Mouse (Mus musculus) limb, embryonic 14.5 days (tissue): Measurements from ENCODE around the gene Glb1l2. TPM values are rescaled to one million over a fixed set of nuclear protein-coding genes. Genes with fewer than 3 reads are reported as not detected.

Experiments used
- ATAC-seq: fragments of 200-750 bp; cut with Nextera tagmentation; 2 replicates; pipeline ENCODE4 v1.8.0; 2017; ENCODE audit warnings: low read depth, moderate number of reproducible peaks, moderate TSS enrichment; ENCODE audit not compliant: low FRiP score
- DNase-seq: peaks from one replicate; pipeline ENCODE4 v3.0.0-alpha.2; 2015; ENCODE audit warnings: low spot score
- H3K27ac ChIP-seq: fragments of 300-500 bp; sonication (generic); replicated peaks from 2 replicates; pipeline ENCODE4 v1.5.1; 2014; ENCODE audit warnings: low read depth, mild to moderate bottlenecking, low read length, moderate library complexity, mixed read lengths
- H3K27me3 ChIP-seq: fragments of 300-500 bp; sonication (generic); 2 replicates; pipeline ENCODE4 v1.6.1; 2014; ENCODE audit warnings: low read length, mixed read lengths; ENCODE audit not compliant: control insufficient read depth, insufficient read depth
- H3K36me3 ChIP-seq: fragments of 300-500 bp; sonication (generic); 2 replicates; pipeline ENCODE4 v1.6.1; 2014; ENCODE audit warnings: mild to moderate bottlenecking, low read length, moderate library complexity, mixed read lengths; ENCODE audit not compliant: control insufficient read depth, insufficient read depth
- H3K4me1 ChIP-seq: fragments of 300-500 bp; sonication (generic); 2 replicates; pipeline ENCODE4 v1.6.1; 2014; ENCODE audit warnings: antibody characterized with exemption, low read length, mixed read lengths; ENCODE audit not compliant: control insufficient read depth, insufficient read depth
- H3K4me2 ChIP-seq: fragments of 300-500 bp; sonication (generic); replicated peaks from 2 replicates; pipeline ENCODE4 v1.6.1; 2014; ENCODE audit warnings: low read depth, mild to moderate bottlenecking, low read length, moderate library complexity; ENCODE audit not compliant: severe bottlenecking
- H3K4me3 ChIP-seq: fragments of 300-500 bp; sonication (generic); replicated peaks from 2 replicates; pipeline ENCODE4 v1.5.1; 2014; ENCODE audit warnings: low read length
- H3K9ac ChIP-seq: fragments of 300-500 bp; sonication (generic); 2 replicates; pipeline ENCODE4 v1.6.1; 2014; ENCODE audit warnings: mild to moderate bottlenecking, low read depth, low read length, moderate library complexity; ENCODE audit not compliant: severe bottlenecking
- H3K9me3 ChIP-seq: fragments of 300-500 bp; sonication (generic); 2 replicates; pipeline ENCODE4 v1.6.1; 2016; ENCODE audit warnings: low read length; ENCODE audit not compliant: control insufficient read depth
- POLR2A ChIP-seq: fragments of 200-500 bp; IDR thresholded peaks from 2 replicates; pipeline ENCODE4 v1.8.0; 2012; ENCODE audit warnings: inconsistent platforms, mild to moderate bottlenecking, moderate library complexity, borderline replicate concordance; ENCODE audit not compliant: insufficient read depth, insufficient read length; ENCODE audit errors: extremely low read depth
- WGBS: fragments of 180-500 bp; shearing (Covaris S2); extraction: QIAGEN DNeasy Blood & Tissue Kit; methylation state at CpG from one replicate; pipeline ENCODE4 v1.1.7; 2014; 5-methylcytosine and 5-hydroxymethylcytosine counted together
- polyA plus RNA-seq, 2 experiments: library from polyadenylated mRNA; depleted of rRNA in 1 of 2; stranded (reverse) in 1 of 2; unstranded in 1 of 2; fragments of >200 nt; fragmentation: Nextera tagmentation in 1 of 2; extraction: Ambion mirVana in 1 of 2; gene quantifications; 2 replicates each; pipeline versions ENCODE4 v1.2.1 to v1.2.3; 2012 to 2014

The Glb1l2 gene
- polyA plus RNA-seq, 2 experiments = 2.6 to 3.5 TPM

- Histone ChIP-seq H3K36me3 (no peaks in the 10 kb centered on the region), H3K9ac (no peak overlapping the region), H3K27me3 (no peaks in the 10 kb centered on the region), H3K4me2 (no peak overlapping the region), H3K27ac (no peak overlapping the region), H3K4me1 (no peaks in the 10 kb centered on the region), H3K9me3 (no peaks in the 10 kb centered on the region), H3K4me3 (no peak overlapping the region)
- no peak for ATAC-seq
- no peak for TF ChIP-seq POLR2A
- DNase-seq = no peak
- WGBS = 93% methylated on average over 2 of the region's 2 CpGs
Observed at GRCm38 (mm10) chr9:26800357-26800756, 5.9 kb downstream of the Glb1l2 start.

DNA sequence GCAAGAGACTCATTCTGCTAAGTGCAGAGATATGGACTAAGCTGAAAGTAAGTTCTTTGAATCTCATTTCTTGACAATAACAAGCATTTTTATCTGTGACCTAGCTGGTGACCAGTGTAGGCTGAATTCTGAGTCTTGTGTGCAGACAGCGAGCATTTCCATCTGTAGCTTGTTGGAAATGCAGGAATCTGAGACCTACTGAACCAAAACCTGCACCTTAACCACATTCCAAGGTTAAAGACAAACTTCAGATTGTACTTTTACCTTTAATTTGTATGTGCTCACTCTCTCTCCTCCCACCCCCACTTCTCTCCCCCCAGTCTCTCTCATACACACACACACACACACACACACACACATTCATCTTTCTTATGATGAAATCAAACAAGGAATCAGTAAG, 7.5 kb downstream of the Glb1l2 start:
- DNase-seq = no peak
- Histone ChIP-seq H3K4me2 (no peak overlapping the region), H3K4me1 (no peaks in the 10 kb centered on the region), H3K9me3 (no peaks in the 10 kb centered on the region), H3K4me3 (no peak overlapping the region), H3K27ac (no peak overlapping the region), H3K36me3 (no peaks in the 10 kb centered on the region), H3K27me3 (no peaks in the 10 kb centered on the region), H3K9ac (no peak overlapping the region)
- no peak for TF ChIP-seq POLR2A
- no peak for ATAC-seq
- 52% methylated on average over 1 of the region's 1 CpGs for WGBS

GRCm38 (mm10) chr9:26798205-26798604, 8.1 kb downstream of the Glb1l2 start:
- Histone ChIP-seq H3K4me2 (no peak overlapping the region), H3K9ac (no peak overlapping the region), H3K27me3 (no peaks in the 10 kb centered on the region), H3K4me1 (no peaks in the 10 kb centered on the region), H3K9me3 (no peaks in the 10 kb centered on the region), H3K36me3 (no peaks in the 10 kb centered on the region), H3K27ac (no peak overlapping the region), H3K4me3 (no peak overlapping the region)
- ATAC-seq = no peak
- WGBS = 79% methylated on average over 3 of the region's 3 CpGs
- DNase-seq = no peak
- no peak for TF ChIP-seq POLR2A

- Histone ChIP-seq H3K9me3 (no peaks in the 10 kb centered on the region), H3K9ac (no peak overlapping the region), H3K4me3 (no peak overlapping the region), H3K4me1 (no peaks in the 10 kb centered on the region), H3K4me2 (no peak overlapping the region), H3K27ac (no peak overlapping the region), H3K36me3 (no peaks in the 10 kb centered on the region), H3K27me3 (no peaks in the 10 kb centered on the region)
- WGBS = 71% methylated on average over 3 of the region's 3 CpGs
- DNase-seq = no peak
- TF ChIP-seq POLR2A = no peak
- no peak for ATAC-seq
Observed at GRCm38 (mm10) chr9:26792829-26793228, 13.4 kb downstream of the Glb1l2 start.

GRCm38 (mm10) chr9:26783414-26783975, 22.8 kb downstream of the Glb1l2 start:
- ATAC-seq (no peak), DNase-seq (no peak)
- no peak overlapping the region for H3K4me3 ChIP-seq
- no peak for TF ChIP-seq POLR2A
- H3K9me3 ChIP-seq = no peaks in the 10 kb centered on the region
- no peak overlapping the region for H3K27ac ChIP-seq
- no peak overlapping the region for H3K4me2 ChIP-seq
- no peaks in the 10 kb centered on the region for H3K36me3 ChIP-seq
- H3K27me3 ChIP-seq = no peaks in the 10 kb centered on the region
- H3K4me1 ChIP-seq = no peaks in the 10 kb centered on the region
- H3K9ac ChIP-seq = no peak overlapping the region
- 59% methylated on average over 7 of the region's 7 CpGs for WGBS

DNA sequence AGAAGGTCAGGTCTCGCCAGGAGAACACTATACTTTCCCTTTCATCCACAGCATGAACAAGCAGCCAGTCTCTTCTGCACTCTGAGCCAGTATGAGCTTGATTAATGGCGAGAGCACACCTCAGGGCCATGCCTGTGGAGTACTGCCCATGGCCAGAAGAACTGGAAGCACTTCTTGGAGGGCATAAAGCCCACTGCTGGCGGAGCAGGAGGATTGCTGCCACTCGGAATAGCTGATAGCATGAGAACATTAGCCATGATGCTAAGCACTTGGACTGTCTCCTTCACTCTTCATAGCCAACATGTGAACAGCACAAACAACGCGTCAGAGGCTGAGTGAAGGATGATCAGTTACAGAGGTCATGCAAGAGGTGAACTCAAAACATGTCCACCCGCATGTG, 27.8 kb downstream of the Glb1l2 start:
- Histone ChIP-seq H3K27me3 (no peaks in the 10 kb centered on the region), H3K27ac (no peak overlapping the region), H3K4me2 (no peak overlapping the region), H3K9ac (no peak overlapping the region), H3K4me3 (no peak overlapping the region), H3K36me3 (no peaks in the 10 kb centered on the region), H3K4me1 (no peaks in the 10 kb centered on the region), H3K9me3 (no peaks in the 10 kb centered on the region)
- DNase-seq (no peak), ATAC-seq (no peak)
- TF ChIP-seq POLR2A = no peak
- WGBS = 78% methylated on average over 7 of the region's 7 CpGs
